Mouse (Mus musculus): ENCODE measurements around the gene Vash2. TPM values are rescaled to one million over a fixed set of nuclear protein-coding genes. Genes with fewer than 3 reads are reported as not detected.
A peak's percentile ranks its signal among the peaks of the same experiment; 100 is the strongest.
"Not testable (repeated sequence)": the region's sequence is repeated elsewhere in the genome, so short reads cannot be mapped to it uniquely, and the experiment has no call there.

Vash2 gene
- total RNA-seq, 1 experiment from 2014 or later = 0.49 TPM

DNA sequence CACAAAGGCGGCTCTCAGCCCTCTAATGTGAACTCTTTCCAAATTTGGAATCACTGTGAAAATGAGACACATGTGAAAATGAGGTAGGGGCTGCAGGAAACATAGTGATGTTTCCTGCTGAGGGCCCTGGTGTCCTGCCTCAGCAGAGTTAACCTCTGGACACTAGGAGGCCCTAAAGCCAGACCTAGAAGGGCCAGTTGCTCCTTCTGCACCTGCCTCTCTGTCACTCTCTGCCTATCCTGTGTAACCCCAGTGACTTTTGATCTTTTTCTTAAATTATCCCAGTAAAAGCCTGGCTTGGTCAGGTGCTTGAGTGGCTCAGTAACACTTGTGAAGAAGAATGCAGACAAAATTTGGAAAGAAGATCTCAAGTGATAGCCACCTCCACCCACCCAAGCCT lies 4.3 kb downstream of the Vash2 start:
- no peak for DNase-seq

DNA sequence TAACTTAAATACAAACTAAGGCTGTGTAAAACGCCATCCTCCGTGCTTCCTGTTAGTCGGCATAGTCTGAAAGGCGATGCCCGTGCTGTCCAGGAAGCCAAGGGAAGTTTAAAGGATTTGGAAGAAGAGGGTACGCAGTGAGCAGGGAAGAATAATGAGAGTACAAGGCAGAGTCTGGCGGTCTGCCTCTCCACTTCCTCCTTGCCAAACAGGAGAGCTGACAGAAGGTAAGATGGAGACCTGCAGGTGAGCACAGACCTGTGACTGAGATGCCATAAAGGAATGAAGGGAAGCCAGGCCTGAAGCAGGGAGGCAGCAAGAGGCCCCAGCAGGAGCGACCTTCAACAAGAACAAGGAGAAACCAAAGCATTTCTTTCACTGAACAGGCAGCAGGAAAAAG lies 4.9 kb downstream of the Vash2 start:
- DNase-seq = no peak

DNA sequence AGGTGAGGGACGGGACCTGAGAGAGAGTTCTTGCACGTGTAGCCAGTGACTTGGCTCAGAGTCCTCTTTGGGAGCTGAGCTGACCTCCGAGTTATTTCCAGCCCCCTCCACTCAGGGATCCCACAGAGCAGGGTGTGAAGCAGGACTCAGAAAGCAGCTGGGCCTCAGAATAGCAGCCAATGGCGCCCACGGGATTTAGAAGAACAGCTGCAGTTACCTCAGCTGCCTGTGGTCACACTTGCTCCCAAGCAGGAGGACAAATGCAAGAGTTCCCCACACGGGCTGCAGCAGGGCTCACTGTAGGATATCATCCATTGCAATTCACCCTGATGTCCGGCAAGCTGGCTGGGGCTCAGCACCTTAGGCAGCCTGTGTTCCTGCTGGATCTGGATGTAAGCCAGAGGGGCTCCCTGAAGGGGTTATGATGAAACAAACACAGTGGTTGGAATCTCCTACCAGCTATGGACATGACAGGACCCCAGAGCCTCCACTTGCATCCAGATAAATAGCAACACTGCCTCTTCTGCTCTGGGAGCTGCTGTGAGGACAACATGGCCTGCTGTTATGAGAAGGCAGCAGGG lies 6.4 kb downstream of the Vash2 start:
- DNase-seq = no peak

DNA sequence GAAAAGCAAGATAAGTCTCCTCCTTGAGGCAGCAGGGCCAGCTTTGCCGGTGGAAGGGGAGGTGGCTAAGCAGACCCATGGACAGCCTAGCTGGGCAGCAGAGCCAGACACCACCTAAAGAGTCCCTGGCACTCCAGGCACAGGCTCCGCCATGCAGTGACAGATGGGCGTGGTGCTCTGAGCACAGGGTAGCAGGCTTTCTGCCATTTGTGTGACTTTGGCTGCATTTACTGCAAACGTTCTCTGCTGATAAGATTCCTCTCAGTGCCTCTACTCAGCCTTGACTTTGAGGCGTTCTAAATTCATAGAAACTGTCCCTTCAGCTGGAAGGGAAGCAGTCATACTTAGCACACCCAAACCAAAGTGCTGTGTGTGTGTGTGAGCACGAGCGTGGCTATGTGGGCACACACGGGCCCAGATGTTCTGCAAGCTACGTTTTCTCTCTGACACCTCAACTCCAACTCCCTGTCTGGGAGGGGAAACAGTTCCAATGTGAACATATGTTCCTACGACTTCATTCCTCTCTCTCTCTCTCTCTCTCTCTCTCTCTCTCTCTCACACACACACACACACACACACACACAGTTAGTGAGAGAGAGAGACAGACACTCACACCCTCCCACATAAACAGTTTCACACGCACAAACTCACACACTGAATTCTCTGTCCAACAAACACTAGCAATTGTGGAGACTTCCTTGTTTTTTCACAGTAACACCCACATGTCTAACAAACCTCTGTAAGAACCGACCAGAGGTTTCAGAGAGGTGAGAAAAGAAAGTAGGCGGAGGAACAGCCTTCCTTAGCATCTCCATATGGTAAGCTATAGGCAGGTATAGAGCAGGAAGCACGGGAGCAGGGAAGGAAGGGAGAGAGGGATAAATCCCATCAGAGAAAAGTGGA lies 7.1 kb downstream of the Vash2 start:
- DNase-seq = no peak

DNA sequence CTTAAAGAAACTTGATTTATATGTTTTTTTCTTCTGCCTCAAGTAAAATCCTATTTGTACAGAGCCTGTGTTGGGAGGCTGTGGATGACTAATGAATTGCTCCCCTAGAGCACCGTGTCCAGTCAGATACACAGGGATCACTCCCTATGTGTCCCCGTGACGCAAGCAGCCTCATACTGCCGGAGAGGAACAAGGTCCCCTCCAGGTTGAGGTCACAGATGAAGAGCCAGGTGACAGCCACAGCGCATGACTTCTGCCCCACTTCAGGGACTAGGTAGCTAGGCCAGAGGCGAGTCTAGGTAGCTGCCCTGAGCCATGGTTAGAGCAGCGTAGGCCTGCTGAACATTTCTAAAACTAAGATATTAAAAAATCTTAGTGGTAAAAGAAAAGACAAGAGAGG lies 11.1 kb downstream of the Vash2 start:
- no peak for DNase-seq

DNA sequence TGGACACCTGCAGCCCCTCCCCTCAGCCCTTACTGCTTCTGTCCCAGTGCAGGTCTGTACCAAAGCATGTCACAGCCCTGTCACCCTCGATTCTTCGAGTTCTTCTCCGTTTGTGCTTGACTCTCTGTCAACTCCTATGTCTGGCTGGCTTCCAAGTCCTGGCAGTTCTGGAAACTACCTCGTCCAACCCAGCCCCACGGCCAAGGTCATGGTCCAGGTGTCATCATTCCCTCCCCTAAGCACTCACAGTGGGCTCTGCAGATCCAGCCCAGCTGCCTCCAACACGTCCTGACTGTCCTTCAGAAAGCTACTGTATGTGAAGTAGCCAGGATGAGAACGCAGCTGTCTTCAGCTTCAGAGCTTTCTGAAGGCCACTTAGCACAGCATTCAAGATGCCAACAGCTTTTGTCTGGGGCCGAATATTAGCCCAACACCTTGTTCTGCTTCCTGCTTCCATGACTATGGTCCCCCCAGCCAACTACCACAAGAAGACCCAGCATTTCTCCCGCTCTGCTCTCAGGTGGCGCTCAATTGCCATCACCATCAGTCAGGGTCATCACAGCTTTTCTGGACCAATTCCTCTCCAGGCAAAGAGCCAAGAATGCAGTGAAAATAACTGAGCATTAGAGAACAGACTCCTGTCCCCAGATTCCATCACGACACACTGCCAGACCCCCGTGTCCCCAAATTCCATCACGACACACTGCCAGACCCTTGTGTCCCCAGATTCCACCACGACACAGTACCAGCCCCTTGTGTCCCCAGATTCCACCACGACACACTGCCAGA lies 13.9 kb downstream of the Vash2 start:
- no peak for DNase-seq

DNA sequence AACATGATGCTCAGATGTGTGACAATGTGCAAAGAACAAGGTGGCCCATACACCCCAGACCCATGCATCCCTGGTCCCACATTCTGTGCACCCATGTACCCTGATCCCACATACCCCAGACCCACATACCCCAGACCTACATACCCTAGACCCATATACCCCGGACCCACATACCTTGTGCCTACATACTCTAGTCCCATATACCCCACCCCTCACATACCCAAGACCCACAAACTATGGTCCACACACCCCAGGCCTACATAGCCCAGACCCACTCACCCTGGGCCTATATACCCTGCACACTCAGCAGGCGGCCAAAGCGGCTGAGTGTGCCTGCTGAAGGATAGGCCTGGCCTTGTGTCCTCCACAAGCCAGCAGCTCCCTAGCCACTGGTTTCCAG lies 16.3 kb downstream of the Vash2 start:
- no peak for DNase-seq

DNA sequence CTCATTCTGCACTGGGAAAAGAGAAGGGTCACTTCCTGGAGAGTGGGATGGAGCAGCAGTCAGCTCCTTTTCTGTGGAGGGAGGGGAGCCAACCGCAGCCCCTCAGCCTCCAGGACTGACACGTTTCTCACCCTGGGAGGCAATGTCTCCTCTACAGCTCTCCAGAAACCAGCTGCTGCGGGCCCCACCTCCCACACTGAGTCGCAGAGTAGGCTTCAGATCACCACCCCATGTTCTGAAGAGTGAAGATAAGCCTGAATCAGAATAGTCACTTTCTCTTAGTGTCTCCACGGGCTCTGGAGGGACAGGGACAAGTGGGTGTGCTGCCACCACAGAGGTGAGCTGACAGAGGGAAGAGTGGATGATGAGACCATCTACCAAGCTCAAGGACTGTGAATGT lies 20.3 kb downstream of the Vash2 start:
- DNase-seq = no peak

DNA sequence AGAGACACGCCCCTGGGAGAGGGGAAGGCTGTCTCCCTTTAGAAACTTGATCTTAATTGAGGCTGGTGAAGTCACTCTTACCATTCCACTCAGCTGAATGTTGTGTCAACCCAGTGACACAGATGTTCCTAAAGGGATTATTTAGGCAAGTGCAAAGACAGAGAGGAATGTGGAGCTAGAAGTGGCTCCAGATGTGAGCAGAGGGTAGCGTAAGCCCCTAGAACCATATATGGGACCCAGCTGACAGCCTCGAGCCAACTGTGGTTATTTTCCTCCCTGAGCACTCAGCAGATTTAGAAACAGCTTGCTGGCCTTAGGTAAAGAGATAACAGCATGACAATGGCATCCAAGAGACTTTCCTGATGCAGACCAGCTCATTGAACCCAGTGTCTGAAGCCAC lies 26.1 kb downstream of the Vash2 start:
- no peak for DNase-seq

DNA sequence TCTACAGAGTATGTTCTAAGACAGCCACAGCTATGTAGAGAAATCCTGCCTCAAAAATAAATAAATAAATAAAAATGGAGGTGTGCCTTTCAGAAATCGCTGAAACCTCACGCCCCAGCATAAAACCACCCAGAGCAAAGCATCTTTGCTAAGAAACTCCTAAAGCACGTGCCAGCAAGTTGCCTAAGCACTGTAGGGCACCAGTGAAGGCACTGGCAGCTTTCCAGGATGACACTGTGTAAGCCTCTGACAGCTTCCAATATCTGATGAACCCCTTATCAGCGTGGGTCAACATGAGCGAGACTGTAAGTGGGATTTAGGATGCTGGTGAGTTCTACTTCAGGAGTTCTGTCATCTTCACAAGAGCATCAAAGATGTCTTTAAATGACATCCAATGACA lies 28.1 kb downstream of the Vash2 start:
- no peak for DNase-seq

DNA sequence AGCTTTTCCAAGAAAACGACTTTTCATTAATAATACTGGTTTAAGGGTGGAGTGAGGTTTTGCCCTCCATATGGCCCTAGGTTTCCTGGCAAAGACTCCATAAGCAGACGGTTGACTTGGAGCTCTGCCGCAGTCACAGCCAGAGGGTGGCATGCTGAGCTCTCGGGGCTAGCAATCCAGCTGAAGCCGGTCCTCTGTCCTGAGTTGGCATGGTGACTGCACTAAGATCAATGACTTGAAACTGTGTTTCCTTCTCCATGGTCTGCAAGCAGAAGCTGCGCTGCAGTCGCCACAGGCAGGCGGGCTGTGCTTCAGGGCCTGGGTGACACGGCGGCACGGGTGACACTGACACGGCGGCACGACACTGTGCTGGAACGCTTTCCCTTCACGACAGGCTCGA lies 30.2 kb downstream of the Vash2 start:
- DNase-seq = no peak

DNA sequence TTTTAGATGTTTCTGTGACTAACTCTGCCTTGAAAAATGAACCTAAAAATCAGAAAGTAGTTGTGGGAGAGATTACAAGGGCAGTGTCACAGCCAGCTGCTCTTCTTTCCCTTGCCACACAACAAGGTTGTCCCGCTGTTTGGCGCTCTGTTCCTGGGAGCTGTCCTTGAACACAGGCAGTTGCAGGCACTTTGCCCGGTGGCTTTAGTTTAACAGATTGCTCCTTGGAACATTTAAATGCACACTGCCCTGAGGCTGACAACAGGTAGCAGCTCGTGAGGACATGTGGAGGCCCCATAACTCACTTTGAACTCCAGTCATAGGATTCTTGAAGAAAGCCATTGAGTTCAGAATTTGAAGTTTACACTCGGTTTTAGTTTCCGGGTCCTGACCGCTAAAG lies 30.7 kb downstream of the Vash2 start:
- peak; percentile 47 for DNase-seq

DNA sequence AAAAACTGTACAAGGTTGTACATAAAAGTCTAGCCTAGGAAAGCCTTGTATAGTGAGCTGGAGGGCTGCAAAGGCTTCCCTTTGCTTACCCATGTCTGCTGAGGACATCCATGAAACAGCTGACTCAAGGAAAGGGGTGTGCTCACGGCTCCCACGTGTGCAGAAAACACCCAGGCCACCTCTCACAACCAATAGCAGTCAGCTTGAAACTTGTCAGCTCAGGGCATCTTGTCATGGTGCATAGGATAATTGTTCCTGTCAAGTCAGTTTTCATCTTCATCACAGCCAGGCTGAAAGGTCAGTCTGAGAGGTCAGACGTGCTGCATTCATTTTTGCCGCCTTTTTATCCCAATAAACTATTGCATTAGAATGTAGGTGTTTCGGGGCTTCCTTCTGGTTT lies 31.1 kb downstream of the Vash2 start:
- no peak for DNase-seq

DNA sequence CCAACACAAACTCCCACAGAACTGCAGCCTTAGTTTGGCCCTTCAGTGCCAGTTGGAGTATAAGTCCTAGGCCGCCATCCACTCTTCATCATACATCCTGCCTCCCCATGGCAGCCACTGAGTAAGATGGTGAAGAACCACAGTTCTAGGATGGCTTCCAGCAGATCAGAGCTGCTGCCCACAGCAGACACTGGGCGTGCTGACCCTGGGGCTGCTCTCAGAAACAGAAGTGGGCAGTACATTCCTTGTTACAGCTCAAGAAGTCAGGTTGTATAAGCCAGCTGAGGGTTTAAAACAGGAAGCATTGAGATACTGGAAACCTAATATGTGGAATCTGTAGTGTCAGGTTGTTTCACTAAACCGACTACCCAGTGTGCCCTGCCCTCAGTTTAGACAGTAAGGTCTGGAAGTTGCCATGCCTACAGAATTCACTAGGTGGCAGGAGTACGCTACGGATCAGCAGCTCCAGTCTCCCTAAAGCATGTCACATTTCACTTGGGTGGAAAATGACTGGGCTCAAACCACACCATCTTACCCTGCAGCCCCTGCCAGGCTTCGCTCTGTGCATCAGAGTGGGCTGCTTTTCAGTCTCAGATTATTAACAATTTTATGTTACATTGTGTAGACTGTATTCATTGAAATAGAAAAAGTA lies 34.9 kb downstream of the Vash2 start:
- peak; percentile 66 for DNase-seq

DNA sequence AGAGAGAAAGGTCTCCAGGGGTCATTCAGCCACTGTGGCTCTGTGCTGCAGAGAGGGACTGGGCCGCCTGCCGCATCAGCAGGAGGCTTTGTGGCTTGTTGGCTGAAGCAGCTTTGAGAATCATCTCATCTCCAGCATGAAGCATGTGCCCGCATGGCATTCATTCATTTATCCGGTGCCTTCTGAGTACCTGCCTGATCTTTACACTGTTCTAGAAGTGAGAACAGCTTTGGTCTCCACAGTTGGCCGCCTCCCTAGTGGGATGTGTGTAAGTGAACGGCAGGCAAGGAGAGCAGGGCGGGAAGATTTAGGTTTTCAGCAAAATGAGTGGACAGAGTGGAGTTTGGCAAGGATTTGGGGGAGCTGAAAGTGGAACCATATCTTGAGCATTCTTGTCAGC lies 39.3 kb downstream of the Vash2 start:
- no peak for DNase-seq

DNA sequence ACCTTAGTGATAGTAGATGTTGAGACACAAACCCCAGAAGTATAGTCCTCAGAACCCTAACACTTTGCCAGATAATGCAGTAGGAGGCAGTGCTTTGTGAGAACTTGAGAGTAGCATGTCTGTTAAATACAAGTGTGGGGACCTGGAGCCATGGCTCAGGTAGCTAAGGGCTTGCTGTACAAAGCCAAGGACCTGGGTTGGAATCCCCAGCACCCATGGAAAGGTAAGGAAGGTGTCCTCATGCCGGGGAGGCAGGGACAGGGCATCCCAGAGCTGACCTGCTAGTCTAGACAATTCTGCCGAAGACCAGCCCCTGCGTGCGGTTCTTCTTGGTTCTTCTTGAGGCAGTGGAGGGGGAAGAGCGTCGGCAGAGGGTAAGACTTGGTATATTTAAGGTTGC lies 48.9 kb downstream of the Vash2 start:
- DNase-seq = no peak

DNA sequence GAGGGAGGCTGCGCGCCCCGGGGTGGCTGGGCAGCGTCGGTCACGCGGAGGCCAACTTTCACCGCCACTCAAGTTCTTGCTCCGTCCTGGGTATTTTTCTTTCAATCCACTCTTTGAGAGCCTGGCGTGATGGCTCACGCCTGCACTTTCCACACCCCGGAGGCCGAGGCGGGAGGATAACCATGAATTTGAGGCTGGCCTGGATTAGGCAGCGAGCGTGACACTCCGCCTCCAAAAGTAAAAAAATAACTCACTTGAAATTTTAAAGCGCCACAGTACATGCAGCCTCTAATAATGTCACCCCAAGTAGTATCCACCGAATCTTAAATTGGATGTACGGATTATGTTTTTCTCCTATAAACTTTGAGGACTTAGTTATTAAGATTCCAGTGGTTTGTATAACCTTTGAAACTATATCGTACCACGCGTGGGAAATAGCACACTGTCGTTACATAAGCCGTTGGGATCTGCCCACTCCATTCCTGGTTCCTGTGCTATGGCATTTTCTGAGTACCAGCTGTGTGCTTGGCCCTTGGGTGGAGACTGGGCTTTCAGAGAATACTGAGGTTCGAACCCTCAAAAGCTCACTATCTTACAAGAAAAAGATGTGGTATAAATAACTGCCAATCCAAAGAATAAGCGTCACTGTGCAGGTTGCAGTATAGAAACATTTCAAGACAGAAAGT lies 49.9 kb downstream of the Vash2 start:
- no peak for DNase-seq

DNA sequence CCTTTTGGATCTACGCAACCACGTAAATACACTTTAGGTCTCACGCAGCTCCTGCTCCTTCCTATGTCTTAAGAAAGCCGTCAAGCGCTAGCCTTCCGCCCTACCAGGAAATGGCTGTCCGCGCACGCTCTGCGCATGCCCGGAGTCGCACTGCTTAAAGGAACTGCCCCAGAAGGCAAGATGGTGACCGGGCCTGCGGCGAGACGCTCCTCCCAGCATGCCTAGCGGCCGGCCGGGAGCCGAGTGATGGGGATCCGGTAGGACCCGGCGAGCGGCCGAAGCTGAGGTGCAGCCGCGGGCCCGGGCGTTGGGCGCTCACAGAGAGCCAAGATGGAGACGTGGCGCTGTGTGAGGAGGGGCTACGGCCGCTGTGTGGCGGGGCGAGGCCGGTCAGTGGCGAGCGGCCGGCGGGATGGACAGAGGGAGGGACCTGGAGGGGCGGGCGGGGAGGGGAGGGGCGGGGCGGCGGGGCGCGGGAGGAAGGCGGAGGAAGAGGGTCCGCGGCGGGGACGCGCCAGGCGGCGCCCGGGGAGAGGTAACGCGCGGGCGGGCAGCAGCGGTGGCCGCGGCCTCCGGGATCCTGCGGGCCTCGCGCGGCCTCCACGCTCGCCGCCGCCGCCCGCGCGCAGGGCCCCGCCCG lies 50.6 kb downstream of the Vash2 start:
- DNase-seq = peak; percentile 99

DNA sequence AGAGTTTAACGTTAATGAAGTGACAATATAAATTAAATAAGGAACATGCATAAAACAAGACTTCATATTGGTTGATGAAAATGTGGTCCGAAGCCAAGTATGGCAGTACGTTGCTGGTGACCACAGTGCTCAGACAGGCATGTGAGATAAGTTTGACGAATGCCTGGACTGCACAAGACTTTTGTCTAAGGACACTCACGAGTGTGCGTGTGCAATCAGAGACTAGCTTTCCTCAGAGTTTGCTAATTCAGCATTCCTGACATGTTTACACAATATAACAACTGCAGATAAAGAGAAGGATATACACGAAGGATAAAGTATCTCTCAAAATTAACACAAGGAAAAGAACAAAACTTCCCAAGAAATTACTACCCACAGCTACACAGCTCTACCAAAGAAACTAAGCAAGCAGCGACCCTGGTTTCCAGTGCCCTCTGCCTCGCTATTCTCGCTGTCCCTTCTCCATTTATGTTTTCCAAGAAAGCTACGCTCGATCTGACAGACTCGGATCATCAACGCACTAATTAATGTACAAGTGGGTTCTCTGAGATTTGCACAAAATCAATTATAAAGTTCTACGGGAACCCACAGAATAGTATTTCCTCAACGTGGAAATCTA lies 51.2 kb downstream of the Vash2 start:
- no peak for DNase-seq

DNA sequence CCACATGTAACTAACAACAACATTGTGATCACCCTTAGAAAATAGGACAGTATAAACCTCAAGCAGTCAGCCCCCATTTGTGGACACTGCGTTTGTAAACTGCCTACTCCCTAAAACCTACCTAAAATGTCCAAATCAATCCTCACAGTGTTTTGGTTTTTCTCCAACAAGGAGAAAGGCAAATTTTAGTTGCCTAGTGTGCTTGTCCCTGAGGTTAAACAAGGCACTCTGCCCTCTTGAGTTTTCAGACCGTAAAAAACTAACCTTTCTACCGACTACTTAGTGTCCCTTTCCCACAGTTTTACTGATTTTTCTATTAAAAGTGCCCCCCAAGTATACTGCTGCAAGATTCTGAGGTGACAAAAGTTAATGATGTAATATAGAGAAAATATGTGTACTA lies 51.8 kb downstream of the Vash2 start:
- no peak for DNase-seq

DNA sequence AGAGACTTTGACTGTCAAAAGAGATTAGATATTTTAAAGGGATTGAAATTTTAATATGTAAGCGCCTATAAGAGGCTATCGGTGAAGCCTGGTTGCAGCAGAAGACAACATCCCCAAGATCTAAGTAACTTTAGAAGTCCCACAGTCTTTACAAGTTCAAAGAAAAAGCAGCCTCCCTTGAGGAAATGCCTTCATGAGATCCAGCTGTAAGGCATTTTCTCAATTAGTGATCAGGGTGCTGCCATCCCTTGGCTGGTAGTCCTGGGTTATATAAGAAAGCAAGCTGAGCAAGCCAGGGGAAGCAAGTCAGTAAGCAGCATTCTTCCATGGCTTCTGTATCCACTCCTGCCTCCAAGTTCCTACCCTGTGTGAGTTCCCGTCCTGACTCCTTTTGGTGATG lies 54.3 kb downstream of the Vash2 start, which contains the start of gene Angel2:
Gene Angel2, plus strand, starts transcription at position 301 of the 400 bp plus-strand sequence.
- DNase-seq = not testable (repeated sequence)

Data from adrenal gland, postnatal 25 days (tissue).